Mouse (Mus musculus) CD4-positive, CD25-positive, alpha-beta regulatory T cell, adult 4 months (primary cell): ENCODE results near the gene Olfr541. TPM values are rescaled to one million over a fixed set of nuclear protein-coding genes. Genes with fewer than 3 reads are reported as not detected.
"Not testable (repeated sequence)": the region's sequence is repeated elsewhere in the genome, so short reads cannot be mapped to it uniquely, and the experiment has no call there.

ENCODE experiments used
- ATAC-seq: one replicate; pipeline ENCODE4 v1.8.0; 2017
- polyA plus RNA-seq, 2 experiments: library from polyadenylated mRNA; unstranded; fragments of 100-300 nt; shearing (Covaris generic); gene quantifications; one replicate each; pipeline ENCODE4 v1.2.1; 2017

The Olfr541 gene
- polyA plus RNA-seq: not detected

DNA sequence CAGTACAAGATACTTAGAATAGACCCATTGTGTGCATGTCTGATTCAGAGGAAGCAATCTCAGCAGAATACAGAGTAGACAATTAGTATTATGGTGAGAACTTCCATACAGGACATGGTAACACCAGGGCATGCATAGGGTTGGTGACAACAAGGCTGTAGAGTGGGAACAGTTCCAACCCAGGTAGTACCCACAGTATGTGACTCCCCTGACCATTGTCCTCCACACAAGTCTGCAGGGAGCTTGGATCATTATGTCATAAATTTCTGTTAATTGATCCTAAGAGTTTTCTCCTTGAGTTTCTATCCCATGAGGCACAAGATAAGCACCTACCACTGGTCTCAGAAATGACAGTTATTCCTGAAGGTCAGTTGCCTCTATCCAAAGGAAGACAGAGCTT, at the start of gene Olfr541:
Olfr541 (plus strand) TSS at position 301 of the 400 bp plus-strand sequence.
- ATAC-seq: no peak

DNA sequence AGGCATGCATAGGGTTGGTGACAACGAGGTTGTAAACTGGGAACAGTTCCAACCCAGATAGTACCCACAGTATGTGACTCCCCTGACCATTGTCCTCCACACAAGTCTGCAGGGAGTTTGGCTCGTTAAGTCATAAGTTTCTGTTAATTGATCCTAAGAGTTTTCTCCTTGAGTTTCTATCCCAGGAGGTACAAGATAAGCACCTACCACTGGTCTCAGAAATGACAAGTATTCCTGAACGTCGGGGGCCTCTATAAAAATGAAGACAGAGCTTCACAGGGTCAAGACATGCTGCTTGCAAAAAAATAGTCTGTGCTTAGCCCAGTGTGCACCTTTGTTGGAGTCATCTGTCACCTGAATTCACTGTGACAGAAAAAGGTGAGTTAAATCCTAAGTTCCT, 37.4 kb upstream of the Olfr541 start, which contains the start of gene Olfr539:
Olfr539 (plus strand) TSS at position 301 of the 400 bp plus-strand sequence.
- no peak for ATAC-seq

DNA sequence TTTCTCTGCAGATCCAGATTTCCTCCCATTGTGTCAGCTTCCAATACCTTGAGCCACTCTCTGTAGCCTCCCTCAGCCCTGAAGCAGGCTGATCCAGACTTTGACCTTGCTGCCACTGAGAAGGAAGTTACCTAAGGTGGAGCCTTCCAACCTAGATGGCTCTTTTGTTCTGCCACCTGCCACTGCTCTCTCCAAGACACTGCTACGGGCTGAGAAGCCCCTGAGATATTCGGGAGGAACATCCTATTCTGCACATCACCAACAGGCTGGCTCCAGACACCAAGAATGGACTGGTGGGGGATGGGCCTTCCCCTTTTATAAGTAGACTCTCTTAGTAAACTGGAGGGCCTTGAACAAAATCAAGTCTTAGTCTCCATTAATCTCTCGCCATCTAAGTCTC, 26.4 kb upstream of the Olfr541 start:
- not testable (repeated sequence) for ATAC-seq

DNA sequence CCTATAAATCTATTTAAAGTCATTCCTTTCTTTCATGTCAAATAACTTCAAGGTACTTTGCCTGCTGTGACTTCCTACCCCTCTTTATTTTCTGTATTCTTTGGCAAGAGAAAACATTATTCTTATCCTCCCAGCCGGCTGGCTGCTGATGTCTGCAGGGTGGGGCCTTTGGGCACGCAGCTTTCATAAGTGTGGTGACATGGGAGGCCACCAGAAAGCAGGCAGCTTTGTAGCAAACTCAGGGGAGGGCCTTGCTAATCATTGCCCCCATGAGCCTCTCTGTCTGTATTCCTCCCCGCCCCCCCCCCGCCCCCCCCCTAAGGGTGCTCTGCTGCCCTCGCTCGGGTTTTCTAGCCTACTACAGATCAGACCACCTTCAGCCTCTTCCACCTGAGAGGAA, 21.2 kb upstream of the Olfr541 start:
- no peak for ATAC-seq

DNA sequence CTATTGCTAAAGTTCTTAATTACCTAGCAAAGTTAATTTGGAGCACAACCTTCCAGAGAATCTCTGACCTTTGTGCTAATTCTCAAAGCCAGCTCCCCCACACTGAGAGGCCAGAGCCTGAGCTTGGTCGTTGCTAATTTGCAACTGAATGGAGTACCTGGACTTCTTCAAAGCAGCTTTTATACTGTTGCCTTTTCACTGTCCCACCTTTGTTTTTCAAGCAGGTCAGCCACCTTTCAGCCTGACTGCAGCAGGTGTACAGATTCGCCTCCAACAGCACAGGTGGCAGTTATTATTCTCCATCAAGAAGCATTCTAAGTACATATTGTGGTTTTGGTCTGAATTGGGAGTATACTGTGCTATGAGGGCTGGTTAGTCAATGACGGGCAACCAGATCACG, 17.5 kb upstream of the Olfr541 start:
- not testable (repeated sequence) for ATAC-seq

DNA sequence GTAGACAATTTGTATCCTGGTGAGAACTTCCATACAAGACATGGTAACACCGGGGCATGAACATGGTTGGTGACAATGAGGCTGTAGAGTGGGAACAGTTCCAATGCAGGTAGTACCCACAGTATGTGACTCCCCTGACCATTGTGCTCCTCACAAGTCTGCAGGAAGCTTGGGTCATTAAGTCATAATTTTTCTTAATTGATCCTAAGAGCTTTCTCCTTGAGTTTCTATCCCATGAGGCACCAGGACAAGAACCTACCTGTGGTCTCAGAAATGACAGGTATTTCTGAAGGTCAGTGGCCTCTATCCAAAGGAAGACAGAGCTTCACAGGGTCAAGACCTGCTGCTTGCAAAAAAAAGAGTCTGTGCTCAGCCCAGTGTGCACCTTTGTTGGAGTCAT, 15.4 kb upstream of the Olfr541 start, which contains the start of gene Olfr45:
Olfr45 (plus strand) TSS at position 301 of the 400 bp plus-strand sequence.
- no peak for ATAC-seq

DNA sequence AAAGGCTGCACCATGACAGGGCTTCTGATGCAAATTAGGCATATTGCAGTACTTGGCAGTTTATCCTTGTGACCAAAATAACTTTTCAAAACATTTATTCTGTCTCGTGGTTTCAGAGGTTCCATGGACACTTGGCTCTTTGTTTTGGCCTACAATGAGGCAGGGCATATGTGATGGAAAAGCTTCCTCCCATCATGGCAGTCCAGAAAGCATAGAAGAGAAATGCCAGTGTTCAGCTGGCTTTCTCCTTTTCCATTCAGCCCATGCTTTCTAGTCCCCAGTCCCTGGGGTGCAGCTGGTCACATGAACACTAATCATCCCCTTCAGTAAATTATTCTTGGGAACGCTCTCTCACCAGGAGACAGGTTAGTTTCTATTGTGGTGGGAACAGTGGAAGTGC, 9.3 kb downstream of the Olfr541 start:
- no peak for ATAC-seq

DNA sequence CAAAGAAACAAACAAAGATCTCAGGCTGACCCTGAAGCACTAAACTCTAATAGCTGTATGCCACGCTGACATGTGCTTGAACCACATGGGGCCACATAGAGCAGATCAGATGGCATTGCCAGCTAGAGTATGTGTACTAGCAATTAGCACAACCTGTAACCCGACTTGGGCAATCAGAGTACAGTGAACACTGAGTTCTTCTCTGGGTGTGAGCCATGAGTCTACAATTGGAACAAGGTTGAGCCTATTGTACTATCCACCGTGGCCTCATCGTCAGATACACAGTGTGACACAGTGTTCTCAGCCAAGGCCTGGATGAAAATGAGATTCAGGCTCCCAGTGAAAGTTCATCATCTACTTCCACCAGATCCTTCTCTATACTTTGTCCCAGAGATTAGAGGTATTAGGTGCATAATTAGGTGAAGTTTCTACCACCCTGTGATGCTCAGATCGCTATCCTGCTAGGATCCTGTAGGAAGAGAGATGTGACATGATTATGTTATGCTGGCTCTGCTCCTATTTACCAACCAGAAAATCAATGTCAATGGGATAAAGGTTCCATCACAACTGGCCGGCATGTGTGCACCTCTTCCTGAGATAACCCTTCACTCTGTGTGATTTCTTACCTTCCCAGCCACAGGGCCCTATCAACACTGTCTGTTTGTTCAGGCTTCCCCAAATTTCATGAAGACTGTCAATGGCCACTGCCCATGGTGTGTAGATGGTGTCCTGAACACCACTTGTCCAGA, 10.6 kb downstream of the Olfr541 start:
- no peak for ATAC-seq

DNA sequence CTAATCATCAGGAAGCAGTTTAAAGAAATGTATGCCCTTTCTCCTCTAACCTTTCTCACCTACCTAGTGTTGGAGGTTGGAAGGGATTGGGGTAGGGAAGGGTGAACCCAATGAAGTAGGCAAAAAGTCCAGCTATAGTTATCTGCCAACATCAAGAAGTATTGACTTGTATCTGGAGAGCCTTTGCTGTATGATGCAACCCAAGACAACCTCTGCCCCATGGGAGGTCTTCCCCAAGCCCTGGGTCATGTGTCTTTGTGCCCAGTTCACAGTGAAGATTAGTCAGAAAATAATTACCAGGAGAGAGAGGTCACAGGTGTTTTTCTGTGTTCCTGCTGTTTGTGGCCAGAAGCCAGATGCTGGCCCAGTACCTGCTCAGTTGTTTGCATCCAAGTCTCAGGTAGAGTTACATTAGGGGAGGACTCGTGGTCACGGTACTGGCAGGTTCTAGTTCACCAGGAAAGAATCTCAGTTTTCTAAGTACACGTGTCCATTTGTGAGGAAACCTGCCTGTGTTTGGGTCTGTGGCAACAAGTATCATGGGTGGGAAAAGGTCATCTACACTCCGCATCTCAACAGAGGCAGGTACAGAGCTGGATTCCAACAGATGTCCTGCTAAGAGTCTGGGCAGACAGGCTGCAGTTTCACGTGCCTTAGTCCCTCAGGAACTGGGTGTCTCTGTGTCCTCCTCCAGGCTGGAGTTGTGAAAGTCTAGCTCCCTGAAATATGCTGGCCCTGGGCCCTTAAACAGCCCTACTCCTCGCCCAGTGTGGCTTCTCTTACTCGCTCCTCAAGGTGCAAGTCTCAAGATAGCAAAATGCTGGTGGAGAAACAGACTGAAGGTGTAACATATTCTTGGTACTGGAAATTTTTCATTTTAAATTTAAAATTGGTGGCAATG, 20.3 kb downstream of the Olfr541 start:
- no peak for ATAC-seq

DNA sequence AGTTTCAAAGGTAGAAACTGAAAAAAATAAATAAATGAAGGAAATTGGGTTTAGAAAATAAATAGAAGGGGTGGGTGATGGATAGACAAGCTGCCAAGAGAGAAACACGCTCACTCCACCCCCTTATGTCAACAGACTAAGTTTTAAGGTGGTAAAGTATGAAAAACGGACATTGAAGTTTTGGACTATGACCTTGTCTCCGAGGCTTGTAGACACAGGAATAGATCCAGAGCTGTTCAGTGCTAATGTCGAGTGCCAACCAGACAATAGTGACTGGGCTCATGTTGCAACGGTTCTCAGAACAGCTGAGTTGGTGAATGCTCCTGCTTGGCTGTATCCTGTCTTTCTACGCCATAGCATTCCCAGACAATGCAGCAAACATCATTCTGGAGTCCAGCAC, 24.0 kb downstream of the Olfr541 start:
- no peak for ATAC-seq

DNA sequence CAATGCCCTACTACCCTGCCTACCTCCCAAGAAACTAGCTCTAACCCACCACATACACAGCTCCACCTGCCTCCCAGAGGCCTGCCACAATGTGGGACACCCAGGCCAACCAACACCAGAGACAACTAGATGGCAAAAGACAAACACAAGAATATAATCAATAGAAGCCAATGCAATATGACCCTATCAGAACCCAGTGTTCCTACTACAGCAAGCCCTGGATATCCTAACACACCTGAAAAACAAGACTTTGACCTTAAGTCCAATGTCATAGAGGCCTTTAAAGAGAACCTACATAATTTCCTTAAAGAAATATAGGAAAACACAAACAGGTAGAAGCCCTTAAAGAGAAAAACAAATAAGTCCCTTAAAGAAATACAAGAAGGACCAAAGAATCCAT, 28.5 kb downstream of the Olfr541 start:
- ATAC-seq: no peak

DNA sequence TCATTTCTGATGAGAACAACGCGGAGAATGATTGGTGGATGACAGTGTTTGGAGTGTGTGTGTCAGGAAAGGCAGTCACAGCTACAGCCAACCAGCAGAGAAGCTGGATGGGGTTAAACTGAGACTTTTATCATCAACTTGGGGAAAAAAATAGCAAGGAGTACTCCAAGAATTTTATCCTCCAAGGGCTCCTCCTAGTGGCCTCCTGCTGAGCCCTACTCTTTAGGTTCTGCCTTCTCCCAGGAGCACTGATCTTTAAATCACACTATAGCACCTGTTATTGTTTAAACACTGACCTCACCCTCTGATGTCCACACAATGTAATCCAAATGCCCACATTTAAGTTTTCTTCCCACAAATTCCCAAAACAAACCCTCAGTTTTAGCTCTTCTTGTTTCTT, 36.1 kb downstream of the Olfr541 start:
- no peak for ATAC-seq

DNA sequence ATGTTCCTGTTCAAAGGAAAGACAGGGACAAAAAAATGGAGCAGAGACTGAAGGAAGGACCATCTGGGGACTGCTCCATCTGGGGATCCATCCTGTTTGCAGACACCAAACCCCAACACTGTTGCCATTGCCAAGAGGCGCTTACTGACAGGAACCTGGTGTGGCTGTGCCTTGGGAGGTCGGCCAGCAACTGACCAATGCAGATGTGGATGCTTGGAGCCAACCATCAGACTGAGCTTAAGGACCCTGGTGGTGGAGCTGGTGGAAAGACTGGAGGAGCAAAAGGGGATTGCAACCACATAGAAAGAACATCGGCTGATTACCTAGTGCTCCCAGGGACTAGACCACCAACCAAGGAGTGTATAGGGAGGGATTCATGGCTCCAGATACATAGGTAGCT, 50.3 kb downstream of the Olfr541 start:
- no peak for ATAC-seq

DNA sequence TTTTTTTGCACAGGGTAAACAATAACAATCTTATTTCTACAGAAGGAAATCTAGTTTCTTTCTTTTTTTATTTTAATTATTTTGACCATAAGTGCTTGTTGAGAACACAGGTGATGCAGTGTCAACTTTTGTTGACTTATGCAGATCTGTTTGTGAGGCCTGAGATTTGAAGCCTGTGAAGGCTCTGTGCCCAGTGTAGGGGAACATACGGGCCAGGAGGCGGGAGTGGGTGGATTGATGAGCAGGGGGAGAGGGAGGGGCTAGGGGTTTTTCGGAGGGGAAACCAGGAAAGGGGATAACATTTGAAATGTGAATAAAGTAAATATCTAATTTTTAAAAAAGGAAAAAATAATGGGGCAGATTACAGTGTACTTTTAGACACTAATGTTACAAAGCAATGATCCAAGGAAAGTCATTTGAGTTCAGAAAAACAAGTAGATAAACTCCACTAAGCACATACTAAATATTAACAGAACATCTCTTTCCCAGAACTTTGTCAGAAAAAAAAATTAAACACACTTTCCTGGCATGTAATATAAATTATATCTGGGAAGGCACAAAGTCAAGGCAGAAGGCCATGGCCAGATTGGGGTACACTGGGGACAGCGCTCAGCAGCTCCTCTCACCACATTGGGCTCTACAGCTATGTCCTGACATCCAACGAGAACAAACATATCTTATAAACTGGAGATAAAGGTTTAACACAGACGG, 51.2 kb downstream of the Olfr541 start:
- ATAC-seq: no peak

DNA sequence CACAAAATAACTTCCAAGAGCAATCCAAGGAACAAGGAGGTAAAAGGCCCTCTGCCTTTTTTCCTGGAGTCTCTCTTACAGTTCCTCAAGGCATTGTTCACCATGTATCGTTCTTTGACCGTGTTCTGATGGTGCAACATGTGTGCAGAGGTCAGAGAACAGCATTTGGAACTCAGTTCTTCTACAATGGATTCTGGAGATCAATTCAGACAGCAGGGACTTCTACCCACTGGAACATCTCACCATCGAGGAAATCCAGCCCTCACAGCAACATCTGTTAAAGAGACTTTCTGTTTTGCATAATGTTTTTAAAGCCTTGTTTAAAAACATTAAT, 51.7 kb downstream of the Olfr541 start:
- no peak for ATAC-seq

DNA sequence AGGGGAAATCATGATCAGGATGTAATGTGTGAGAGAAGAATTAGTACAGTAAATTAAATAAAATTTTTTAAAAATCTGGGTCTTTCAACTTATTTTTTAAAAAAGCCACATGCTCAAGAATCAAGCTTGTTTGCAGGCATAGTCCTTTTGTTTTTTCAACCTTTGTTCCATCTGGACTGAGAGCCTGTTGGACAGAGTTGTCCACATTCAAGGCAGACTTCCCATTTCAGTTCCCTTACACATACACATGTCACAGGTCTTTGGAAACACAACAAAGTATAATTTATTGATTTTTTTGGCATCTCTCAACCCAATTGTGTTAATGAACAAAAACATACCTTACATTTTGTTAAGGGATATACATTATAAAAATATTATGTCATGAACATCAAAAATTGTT, 57.5 kb downstream of the Olfr541 start:
- no peak for ATAC-seq

Other genes starting within 250 kb of the Olfr541 start
- gene Olfr533, start 233.9 kb upstream of the Olfr541 start, polyA plus RNA-seq: not detected
- not detected for gene Olfr535, start 213.1 kb upstream of the Olfr541 start, polyA plus RNA-seq
- gene Olfr536, start 189.9 kb upstream of the Olfr541 start, polyA plus RNA-seq: not detected
- gene Olfr538, start 129.4 kb upstream of the Olfr541 start, polyA plus RNA-seq: not detected
- gene Olfr46, start 96.0 kb upstream of the Olfr541 start, polyA plus RNA-seq: not detected
- not detected for gene Olfr61, start 68.3 kb upstream of the Olfr541 start, polyA plus RNA-seq
- gene Olfr53, start 50.8 kb upstream of the Olfr541 start, polyA plus RNA-seq: not detected
- under 1 TPM in 1 of 2 experiments, not detected in 1; 0.06 TPM for gene Olfr539, start 37.3 kb upstream of the Olfr541 start, polyA plus RNA-seq
- not detected for gene Olfr45, start 15.3 kb upstream of the Olfr541 start, polyA plus RNA-seq
- under 1 TPM in 1 of 2 experiments, not detected in 1; 0.28 TPM for gene Cyp2e1, start 66.5 kb downstream of the Olfr541 start, polyA plus RNA-seq
- gene Syce1, start 90.6 kb downstream of the Olfr541 start, polyA plus RNA-seq: under 1 TPM in 1 of 2 experiments, not detected in 1; 0.51 TPM
- under 1 TPM; 0.20 to 0.46 TPM for gene Zfp941, start 124.9 kb downstream of the Olfr541 start, polyA plus RNA-seq
- gene Urah, start 137.8 kb downstream of the Olfr541 start, polyA plus RNA-seq: not detected
- not detected for gene Scgb1c1, start 148.3 kb downstream of the Olfr541 start, polyA plus RNA-seq
- not detected for gene Odf3, start 150.5 kb downstream of the Olfr541 start, polyA plus RNA-seq
- not detected for gene Gm45785, start 159.1 kb downstream of the Olfr541 start, polyA plus RNA-seq
- 10 to 100 TPM; 61.4 to 67.7 TPM for gene Ric8a, start 159.7 kb downstream of the Olfr541 start, polyA plus RNA-seq
- 10 to 100 TPM; 42.8 to 60.4 TPM for gene Bet1l, start 160.3 kb downstream of the Olfr541 start, polyA plus RNA-seq
- gene Psmd13, start 184.7 kb downstream of the Olfr541 start, polyA plus RNA-seq: 100 to 1,000 TPM in 1 of 2 experiments, 10 to 100 TPM in 1; 94.9 to 150 TPM
- 10 to 100 TPM in 1 of 2 experiments, 1 to 10 TPM in 1; 9.4 to 12.6 TPM for gene Sirt3, start 185.0 kb downstream of the Olfr541 start, polyA plus RNA-seq
- not detected for gene Cox8b, start 203.2 kb downstream of the Olfr541 start, polyA plus RNA-seq
- not detected for gene Nlrp6, start 223.6 kb downstream of the Olfr541 start, polyA plus RNA-seq
- gene Pgghg, start 244.1 kb downstream of the Olfr541 start, polyA plus RNA-seq: 10 to 100 TPM; 15.1 to 30.9 TPM